Comparison of ENCODE assay signal across 10 mouse cellular contexts in genomic region chr19:25360571-25361029, GRCm38 (mm10).
DNase-seq lines count a peak whose midpoint lies in the region; ATAC-seq and TF ChIP-seq lines count a peak whose summit lies in the region.
"Had no signal": no experiment of that assay in that cellular context is flagged by ENCODE, and none has a peak within 500 bp of the region (broad histone marks: within the 10 kb centered on the region; RNA-seq: fewer than 3 reads in every experiment).

No protein-coding gene starts in this region.

- intact Hi-C loops in heart, postnatal 10 days (cut with DNase I), result no loop called here

- H3K27ac ChIP-seq in heart, embryonic 13.5 days (replicated peaks), result 0 out of 2 replicates have a peak overlapping the region, but pooled peaks have one; percentile 4
- no peak overlapping the region for H3K27ac ChIP-seq in forebrain, embryonic 15.5 days (replicated peaks)
- H3K27ac ChIP-seq in midbrain, embryonic 14.5 days (replicated peaks; ENCODE audit: low read depth, low read length), result no peak overlapping the region
- H3K27ac ChIP-seq in neural tube, embryonic 15.5 days (replicated peaks), result no peak overlapping the region
- H3K27ac ChIP-seq: liver, embryonic 13.5 days had no signal

- WGBS in heart, embryonic 13.5 days, result 24% methylated on average over 9 of the region's 9 CpGs
- WGBS in forebrain, embryonic 15.5 days, result 33% methylated on average over 9 of the region's 9 CpGs
- 28% methylated on average over 9 of the region's 9 CpGs for WGBS in midbrain, embryonic 14.5 days
- 44% methylated on average over 9 of the region's 9 CpGs for WGBS in neural tube, embryonic 15.5 days

- no peaks in the 10 kb centered on the region for H3K9me3 ChIP-seq in heart, embryonic 13.5 days
- no peaks in the 10 kb centered on the region for H3K9me3 ChIP-seq in E14TG2a.4 (ENCODE audit: low read length)
- no peaks in the 10 kb centered on the region for H3K9me3 ChIP-seq in forebrain, embryonic 15.5 days
- H3K9me3 ChIP-seq in midbrain, embryonic 14.5 days (ENCODE audit: control insufficient read depth, low read length), result no peaks in the 10 kb centered on the region
- H3K9me3 ChIP-seq in neural tube, embryonic 15.5 days (replicated peaks), result no peaks in the 10 kb centered on the region
- H3K9me3 ChIP-seq: liver, embryonic 13.5 days had no signal

- no peak for DNase-seq in heart, postnatal 10 days
- peak; percentile 41 for DNase-seq in midbrain, embryonic 14.5 days
- no peak for DNase-seq in spleen, postnatal 10 days (ENCODE audit: low spot score in 2 of 2)
- no peak for DNase-seq in layer of hippocampus, postnatal 25 days (ENCODE audit: extremely low spot score in 1 of 2, low spot score in 1 of 2)
- DNase-seq: gastrocnemius, postnatal 10 days; liver, embryonic 13.5 days had no signal

- H3K4me2 ChIP-seq in heart, embryonic 13.5 days, result peak overlapping the region; percentile 19; the same call in 1 of the 2 replicates
- H3K4me2 ChIP-seq in forebrain, embryonic 15.5 days (replicated peaks), result no peak overlapping the region
- H3K4me2 ChIP-seq in midbrain, embryonic 14.5 days (ENCODE audit: low read length), result peak overlapping the region; percentile 6; the same call in 1 of the 2 replicates
- H3K4me2 ChIP-seq in neural tube, embryonic 15.5 days, result no peak overlapping the region
- H3K4me2 ChIP-seq: liver, embryonic 13.5 days had no signal

- ATAC-seq in heart, embryonic 13.5 days (ENCODE audit: extremely low read depth, insufficient number of reproducible peaks, low FRiP score, low TSS enrichment), result no peak
- ATAC-seq in forebrain, embryonic 15.5 days (replicated peaks), result 0 out of 2 replicates have a peak, but pooled peaks have one; percentile 65
- no peak for ATAC-seq in midbrain, embryonic 14.5 days (ENCODE audit: low FRiP score, low TSS enrichment)
- no peak for ATAC-seq in neural tube, embryonic 15.5 days (ENCODE audit: low FRiP score)

- peaks cover 62% of the 10 kb centered on the region for H3K4me1 ChIP-seq in heart, embryonic 13.5 days
- peaks cover 45% of the 10 kb centered on the region for H3K4me1 ChIP-seq in E14TG2a.4 (replicated peaks; ENCODE audit: low read depth, low read length)
- peaks cover 18% of the 10 kb centered on the region for H3K4me1 ChIP-seq in forebrain, embryonic 15.5 days
- 0 out of 2 replicates have a peak, but pooled peaks cover 16% of the 10 kb centered on the region for H3K4me1 ChIP-seq in midbrain, embryonic 14.5 days (ENCODE audit: control insufficient read depth, insufficient read depth, low read length)
- H3K4me1 ChIP-seq in neural tube, embryonic 15.5 days, result peaks cover 30% of the 10 kb centered on the region

- no peak overlapping the region for H3K4me3 ChIP-seq in heart, embryonic 13.5 days
- 0 out of 2 replicates have a peak overlapping the region, but pooled peaks have one; percentile 10 for H3K4me3 ChIP-seq in E14TG2a.4 (replicated peaks; ENCODE audit: low read length)
- H3K4me3 ChIP-seq in forebrain, embryonic 15.5 days, result no peak overlapping the region
- H3K4me3 ChIP-seq in midbrain, embryonic 14.5 days (replicated peaks; ENCODE audit: low read depth, low read length), result no peak overlapping the region
- no peak overlapping the region for H3K4me3 ChIP-seq in neural tube, embryonic 15.5 days (replicated peaks)
- H3K4me3 ChIP-seq: liver, embryonic 13.5 days had no signal

- no peaks in the 10 kb centered on the region for H3K36me3 ChIP-seq in heart, embryonic 13.5 days
- H3K36me3 ChIP-seq in E14TG2a.4 (ENCODE audit: insufficient read depth, low read length), result no peaks in the 10 kb centered on the region
- no peaks in the 10 kb centered on the region for H3K36me3 ChIP-seq in forebrain, embryonic 15.5 days
- no peaks in the 10 kb centered on the region for H3K36me3 ChIP-seq in midbrain, embryonic 14.5 days (ENCODE audit: control insufficient read depth, insufficient read depth, low read length)
- no peaks in the 10 kb centered on the region for H3K36me3 ChIP-seq in neural tube, embryonic 15.5 days
- H3K36me3 ChIP-seq: liver, embryonic 13.5 days had no signal

- TF ChIP-seq CTCF in E14TG2a.4 (conservative IDR thresholded peaks at IDR 0.05; ENCODE audit: low read length), result no peak

- H3K27me3 ChIP-seq in heart, embryonic 13.5 days (replicated peaks), result no peaks in the 10 kb centered on the region
- H3K27me3 ChIP-seq in E14TG2a.4 (ENCODE audit: insufficient read depth, low read length), result 0 out of 2 replicates have a peak, but pooled peaks cover 3% of the 10 kb centered on the region
- H3K27me3 ChIP-seq in forebrain, embryonic 15.5 days, result no peaks in the 10 kb centered on the region
- H3K27me3 ChIP-seq in midbrain, embryonic 14.5 days (ENCODE audit: control insufficient read depth, insufficient read depth, low read length), result no peaks in the 10 kb centered on the region
- no peaks in the 10 kb centered on the region for H3K27me3 ChIP-seq in neural tube, embryonic 15.5 days (replicated peaks)

- H3K9ac ChIP-seq in heart, embryonic 13.5 days, result peak overlapping the region; percentile 15; the same call in 1 of the 2 replicates
- H3K9ac ChIP-seq in forebrain, embryonic 15.5 days (replicated peaks), result no peak overlapping the region
- no peak overlapping the region for H3K9ac ChIP-seq in midbrain, embryonic 14.5 days (replicated peaks; ENCODE audit: low read length)
- no peak overlapping the region for H3K9ac ChIP-seq in neural tube, embryonic 15.5 days (replicated peaks)
- H3K9ac ChIP-seq: liver, embryonic 13.5 days had no signal

Comparison
In these comparisons a context has a peak if more than half of its experiments do, and no peak if none do; other contexts are left out.
1. H3K4me2 ChIP-seq: peak in heart, embryonic 13.5 days (single experiment) and midbrain, embryonic 14.5 days (single experiment); none in forebrain, embryonic 15.5 days (single experiment) and neural tube, embryonic 15.5 days (single experiment).